Mouse (Mus musculus): Measurements from ENCODE around the gene Wfdc12. TPM values are rescaled to one million over a fixed set of nuclear protein-coding genes. Genes with fewer than 3 reads are reported as not detected.

Wfdc12 gene
- polyA plus RNA-seq, 1 experiment from 2014 or later: not detected

GRCm38 (mm10) chr2:164173394-164173793 is 17.0 kb downstream of the Wfdc12 start:
- peaks cover 59% of the 10 kb centered on the region for H3K27me3 ChIP-seq
- no peak overlapping the region for H3K9ac ChIP-seq
- H3K4me3 ChIP-seq: no peak overlapping the region
- peaks cover 23% of the 10 kb centered on the region for H3K4me1 ChIP-seq (replicated peaks)
- H3K9me3 ChIP-seq: no peaks in the 10 kb centered on the region
- 76% methylated on average over 3 of the region's 3 CpGs for WGBS
- H3K36me3 ChIP-seq: no peaks in the 10 kb centered on the region
- ATAC-seq (ENCODE audit: low read depth): no peak
- H3K27ac ChIP-seq (replicated peaks): no peak overlapping the region
- H3K4me2 ChIP-seq: no peak overlapping the region

- WGBS: 2% methylated on average over 29 of the region's 29 CpGs
- peak within 1 kb of the TSS; percentile 56 for H3K9ac ChIP-seq
- peak within 1 kb of the TSS; percentile 68 for H3K4me2 ChIP-seq
- ATAC-seq (ENCODE audit: low read depth): no peak
- peaks cover 32% of the 10 kb centered on the region for H3K4me1 ChIP-seq (replicated peaks)
- H3K9me3 ChIP-seq: no peaks in the 10 kb centered on the region
- peak within 1 kb of the TSS; percentile 38 for H3K4me3 ChIP-seq
- H3K36me3 ChIP-seq: no peaks in the 10 kb centered on the region
- peaks cover 83% of the 10 kb centered on the region for H3K27me3 ChIP-seq
- H3K27ac ChIP-seq (replicated peaks): no peak within 1 kb of the TSS
Measured at GRCm38 (mm10) chr2:164170902-164171301, 19.5 kb downstream of the Wfdc12 start, which contains the start of gene Kcns1. Gene Kcns1 (minus strand): TSS chr2:164171113.

- H3K9me3 ChIP-seq: no peaks in the 10 kb centered on the region
- no peak for ATAC-seq (ENCODE audit: low read depth)
- peak overlapping the region; percentile 68 for H3K4me2 ChIP-seq
- peaks cover 32% of the 10 kb centered on the region for H3K4me1 ChIP-seq (replicated peaks)
- H3K36me3 ChIP-seq: no peaks in the 10 kb centered on the region
- peak overlapping the region; percentile 38 for H3K4me3 ChIP-seq
- peaks cover 89% of the 10 kb centered on the region for H3K27me3 ChIP-seq
- 7% methylated on average over 11 of the region's 11 CpGs for WGBS
- H3K27ac ChIP-seq (replicated peaks): no peak overlapping the region
- peak overlapping the region; percentile 56; the same call in 1 of the 2 replicates for H3K9ac ChIP-seq
Measured at GRCm38 (mm10) chr2:164170326-164170725, 20.1 kb downstream of the Wfdc12 start.

- no peaks in the 10 kb centered on the region for H3K9me3 ChIP-seq
- 11% methylated on average over 42 of the region's 42 CpGs for WGBS
- 0 out of 2 replicates have a peak overlapping the region, but pooled peaks have one; percentile 34 for H3K9ac ChIP-seq
- peaks cover 84% of the 10 kb centered on the region for H3K27me3 ChIP-seq
- peak overlapping the region; percentile 58 for H3K4me2 ChIP-seq
- peak overlapping the region; percentile 39 for H3K4me3 ChIP-seq
- H3K4me1 ChIP-seq (replicated peaks): peaks cover 32% of the 10 kb centered on the region
- H3K27ac ChIP-seq (replicated peaks): no peak overlapping the region
- peak; percentile 54 for ATAC-seq (ENCODE audit: low read depth)
- H3K36me3 ChIP-seq: no peaks in the 10 kb centered on the region
Measured at GRCm38 (mm10) chr2:164168571-164168946, 21.8 kb downstream of the Wfdc12 start.

GRCm38 (mm10) chr2:164167752-164168570 is 22.4 kb downstream of the Wfdc12 start:
- peak; percentile 59 for ATAC-seq (ENCODE audit: low read depth)
- Histone ChIP-seq H3K4me3 (peak overlapping the region; percentile 39), H3K4me2 (peak overlapping the region; percentile 58), H3K27ac (replicated peaks) (no peak overlapping the region), H3K4me1 (replicated peaks) (peaks cover 32% of the 10 kb centered on the region), H3K36me3 (no peaks in the 10 kb centered on the region), H3K9me3 (no peaks in the 10 kb centered on the region), H3K27me3 (peaks cover 78% of the 10 kb centered on the region), H3K9ac (peak overlapping the region; percentile 34; the same call in 1 of the 2 replicates)
- 11% methylated on average over 89 of the region's 90 CpGs for WGBS

GRCm38 (mm10) chr2:164164941-164165340 is 25.5 kb downstream of the Wfdc12 start:
- ATAC-seq (ENCODE audit: low read depth): no peak
- no peak overlapping the region for H3K4me2 ChIP-seq
- no peak overlapping the region for H3K4me3 ChIP-seq
- H3K4me1 ChIP-seq (replicated peaks): peaks cover 13% of the 10 kb centered on the region
- H3K27me3 ChIP-seq: peaks cover 49% of the 10 kb centered on the region
- no peaks in the 10 kb centered on the region for H3K36me3 ChIP-seq
- no peak overlapping the region for H3K27ac ChIP-seq (replicated peaks)
- H3K9me3 ChIP-seq: no peaks in the 10 kb centered on the region
- no peak overlapping the region for H3K9ac ChIP-seq
- WGBS: 95% methylated on average over 5 of the region's 5 CpGs

- 85% methylated on average over 11 of the region's 11 CpGs for WGBS
- Histone ChIP-seq H3K9ac (no peak overlapping the region), H3K27me3 (peaks cover 15% of the 10 kb centered on the region), H3K27ac (replicated peaks) (no peak overlapping the region), H3K9me3 (no peaks in the 10 kb centered on the region), H3K4me3 (no peak overlapping the region), H3K4me1 (replicated peaks) (no peaks in the 10 kb centered on the region), H3K4me2 (no peak overlapping the region), H3K36me3 (0 out of 2 replicates have a peak, but pooled peaks cover 8% of the 10 kb centered on the region)
- no peak for ATAC-seq (ENCODE audit: low read depth)
Measured at GRCm38 (mm10) chr2:164161515-164162055, 28.8 kb downstream of the Wfdc12 start.

GRCm38 (mm10) chr2:164158838-164159237 is 31.6 kb downstream of the Wfdc12 start:
- no peak overlapping the region for H3K4me2 ChIP-seq

GRCm38 (mm10) chr2:164156158-164156557 is 34.2 kb downstream of the Wfdc12 start:
- Histone ChIP-seq H3K9me3 (no peaks in the 10 kb centered on the region), H3K36me3 (peaks cover 56% of the 10 kb centered on the region), H3K4me2 (no peak overlapping the region), H3K4me1 (replicated peaks) (peaks cover 2% of the 10 kb centered on the region), H3K27me3 (no peaks in the 10 kb centered on the region), H3K4me3 (no peak overlapping the region), H3K27ac (replicated peaks) (no peak overlapping the region), H3K9ac (no peak overlapping the region)
- 86% methylated on average over 7 of the region's 7 CpGs for WGBS
- ATAC-seq (ENCODE audit: low read depth): no peak

More at GRCm38 (mm10) chr2:164158838-164159237, 31.6 kb downstream of the Wfdc12 start:
- Histone ChIP-seq H3K4me1 (replicated peaks) (no peaks in the 10 kb centered on the region), H3K9ac (no peak overlapping the region), H3K27ac (replicated peaks) (no peak overlapping the region), H3K27me3 (no peaks in the 10 kb centered on the region), H3K4me3 (no peak overlapping the region), H3K36me3 (peaks cover 32% of the 10 kb centered on the region), H3K9me3 (no peaks in the 10 kb centered on the region)
- ATAC-seq (ENCODE audit: low read depth): no peak
- 88% methylated on average over 2 of the region's 2 CpGs for WGBS

- Histone ChIP-seq H3K9ac (no peak overlapping the region), H3K27ac (replicated peaks) (no peak overlapping the region), H3K27me3 (no peaks in the 10 kb centered on the region), H3K36me3 (peaks cover 56% of the 10 kb centered on the region), H3K4me3 (no peak overlapping the region), H3K4me2 (no peak overlapping the region), H3K4me1 (replicated peaks) (peaks cover 23% of the 10 kb centered on the region), H3K9me3 (no peaks in the 10 kb centered on the region)
- ATAC-seq (ENCODE audit: low read depth): no peak
- 93% methylated on average over 10 of the region's 10 CpGs for WGBS
Measured at GRCm38 (mm10) chr2:164154007-164154406, 36.4 kb downstream of the Wfdc12 start.

- H3K4me3 ChIP-seq: no peak overlapping the region
- no peak overlapping the region for H3K4me2 ChIP-seq
- ATAC-seq (ENCODE audit: low read depth): no peak
- WGBS: 95% methylated on average over 11 of the region's 11 CpGs
- peaks cover 56% of the 10 kb centered on the region for H3K36me3 ChIP-seq
- peaks cover 31% of the 10 kb centered on the region for H3K4me1 ChIP-seq (replicated peaks)
- H3K27me3 ChIP-seq: no peaks in the 10 kb centered on the region
- no peak overlapping the region for H3K9ac ChIP-seq
- no peaks in the 10 kb centered on the region for H3K9me3 ChIP-seq
- no peak overlapping the region for H3K27ac ChIP-seq (replicated peaks)
Measured at GRCm38 (mm10) chr2:164152341-164152740, 38.1 kb downstream of the Wfdc12 start.

- peak; percentile 67; the same call in 1 of the 2 replicates for ATAC-seq (ENCODE audit: low read depth)
- Histone ChIP-seq H3K27me3 (no peaks in the 10 kb centered on the region), H3K27ac (replicated peaks) (peak overlapping the region; percentile 78), H3K4me1 (replicated peaks) (peaks cover 31% of the 10 kb centered on the region), H3K9ac (no peak overlapping the region), H3K4me2 (no peak overlapping the region), H3K36me3 (peaks cover 35% of the 10 kb centered on the region), H3K9me3 (no peaks in the 10 kb centered on the region), H3K4me3 (no peak overlapping the region)
- WGBS: 38% methylated on average over 14 of the region's 14 CpGs
Measured at GRCm38 (mm10) chr2:164150086-164150760, 40.2 kb downstream of the Wfdc12 start.

Data from neural tube, embryonic 13.5 days (tissue).